Mouse (Mus musculus) fat pad, adult 2 months (tissue): ENCODE results near the gene Sbk3.

Experiments used
- DNase-seq: peaks from one replicate; pipeline ENCODE4 v3.0.0-alpha.2; 2011; ENCODE audit warnings: low read depth, low spot score; ENCODE audit errors: extremely low read depth

The Sbk3 gene

GRCm38 (mm10) chr7:4915669-4916416 is 55.1 kb downstream of the Sbk3 start:
- DNase-seq, result no peak
